Mouse (Mus musculus) cerebellum, adult 2 months (tissue): ENCODE measurements at regions not wholly inside any gene's neighbourhood (a gene's known extent, or its start where the extent isn't known, plus 50 kb on each side); places are given as distances from the start of the nearest gene placed in this dataset.

Experiments
- CTCF ChIP-seq: fragments of 200-500 bp; IDR thresholded peaks from 2 replicates; pipeline ENCODE4 v1.5.1; 2011; ENCODE audit warnings: low read depth, mild to moderate bottlenecking, control low read depth, low read length, moderate library complexity, borderline replicate concordance; ENCODE audit not compliant: insufficient read depth
- POLR2A ChIP-seq: fragments of 200-500 bp; IDR thresholded peaks from 2 replicates; pipeline ENCODE4 v1.6.1; 2011; ENCODE audit warnings: low read length, control low read depth, borderline replicate concordance; ENCODE audit not compliant: insufficient read depth

DNA sequence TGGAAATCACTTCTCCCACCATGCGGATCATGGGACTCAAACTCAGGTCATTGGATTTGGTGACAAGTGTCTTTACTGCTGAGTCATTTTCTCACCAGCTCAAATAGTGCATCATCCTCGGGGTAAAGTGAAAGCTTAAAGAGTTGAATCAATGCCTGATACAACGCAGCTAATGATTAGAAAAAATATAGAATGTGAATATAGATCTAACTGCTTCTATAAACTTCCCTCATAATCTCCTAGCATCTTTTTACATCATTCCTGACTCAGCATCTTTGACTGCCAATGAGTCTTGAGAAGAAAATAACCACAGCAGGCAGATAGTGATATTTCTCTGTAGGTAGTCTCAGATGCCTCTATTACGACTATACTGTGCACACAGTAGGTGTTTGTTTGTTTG lies 640.0 kb downstream of the Lmo4 start:
- TF ChIP-seq POLR2A (no peak), CTCF (no peak)
